Mouse (Mus musculus) lung, embryonic 14.5 days (tissue): ENCODE measurements around the gene Slit2. TPM values are rescaled to one million over a fixed set of nuclear protein-coding genes. Genes with fewer than 3 reads are reported as not detected.
A peak's percentile ranks its signal among the peaks of the same experiment; 100 is the strongest.
"Not testable (repeated sequence)": the region's sequence is repeated elsewhere in the genome, so short reads cannot be mapped to it uniquely, and the experiment has no call there.

Experiments
- ATAC-seq: fragments of 200-750 bp; cut with Nextera tagmentation; 2 replicates; pipeline ENCODE4 v1.8.0; 2017; ENCODE audit warnings: mild to moderate bottlenecking, moderate TSS enrichment, moderate library complexity; ENCODE audit not compliant: insufficient read depth
- DNase-seq: peaks from one replicate; pipeline ENCODE4 v3.0.0-alpha.2; 2015
- H3K27ac ChIP-seq: fragments of 300-500 bp; sonication (generic); 2 replicates; pipeline ENCODE4 v1.5.1; 2014; ENCODE audit warnings: low read depth, mild to moderate bottlenecking, moderate library complexity
- H3K27me3 ChIP-seq: fragments of 300-500 bp; sonication (generic); 2 replicates; pipeline ENCODE4 v1.6.1; 2014; ENCODE audit warnings: low read length, control low read depth; ENCODE audit not compliant: insufficient read depth
- H3K36me3 ChIP-seq: fragments of 300-500 bp; sonication (generic); 2 replicates; pipeline ENCODE4 v1.6.1; 2014; ENCODE audit warnings: control low read depth; ENCODE audit not compliant: insufficient read depth
- H3K4me1 ChIP-seq: fragments of 300-500 bp; sonication (generic); 2 replicates; pipeline ENCODE4 v1.6.1; 2014; ENCODE audit warnings: antibody characterized with exemption, control low read depth; ENCODE audit not compliant: insufficient read depth
- H3K4me2 ChIP-seq: fragments of 300-500 bp; sonication (generic); 2 replicates; pipeline ENCODE4 v1.6.1; 2014; ENCODE audit warnings: mild to moderate bottlenecking
- H3K4me3 ChIP-seq: fragments of 300-500 bp; sonication (generic); 2 replicates; pipeline ENCODE4 v1.5.1; 2014; ENCODE audit warnings: low read depth, low read length
- H3K9ac ChIP-seq: fragments of 300-500 bp; sonication (generic); 2 replicates; pipeline ENCODE4 v1.6.1; 2014
- H3K9me3 ChIP-seq: fragments of 300-500 bp; sonication (generic); 2 replicates; pipeline ENCODE4 v1.6.1; 2016; ENCODE audit warnings: low read depth, low read length, control low read depth
- CTCF ChIP-seq: IDR thresholded peaks from 2 replicates; pipeline ENCODE4 v1.5.1; 2016; ENCODE audit warnings: antibody characterized with exemption, low read depth
- WGBS: fragments of 180-500 bp; shearing (Covaris S2); extraction: QIAGEN DNeasy Blood & Tissue Kit; methylation state at CpG from one replicate; pipeline ENCODE4 v1.1.7; 2014; 5-methylcytosine and 5-hydroxymethylcytosine counted together
- polyA plus RNA-seq: library from polyadenylated mRNA; unstranded; fragments of >200 nt; fragmentation: Nextera tagmentation; extraction: Ambion mirVana; gene quantifications from 2 replicates; pipeline ENCODE4 v1.2.1, GENCODE M21; 2014

Gene Slit2
- polyA plus RNA-seq, 1 experiment from 2014 or later: 49.3 TPM

DNA sequence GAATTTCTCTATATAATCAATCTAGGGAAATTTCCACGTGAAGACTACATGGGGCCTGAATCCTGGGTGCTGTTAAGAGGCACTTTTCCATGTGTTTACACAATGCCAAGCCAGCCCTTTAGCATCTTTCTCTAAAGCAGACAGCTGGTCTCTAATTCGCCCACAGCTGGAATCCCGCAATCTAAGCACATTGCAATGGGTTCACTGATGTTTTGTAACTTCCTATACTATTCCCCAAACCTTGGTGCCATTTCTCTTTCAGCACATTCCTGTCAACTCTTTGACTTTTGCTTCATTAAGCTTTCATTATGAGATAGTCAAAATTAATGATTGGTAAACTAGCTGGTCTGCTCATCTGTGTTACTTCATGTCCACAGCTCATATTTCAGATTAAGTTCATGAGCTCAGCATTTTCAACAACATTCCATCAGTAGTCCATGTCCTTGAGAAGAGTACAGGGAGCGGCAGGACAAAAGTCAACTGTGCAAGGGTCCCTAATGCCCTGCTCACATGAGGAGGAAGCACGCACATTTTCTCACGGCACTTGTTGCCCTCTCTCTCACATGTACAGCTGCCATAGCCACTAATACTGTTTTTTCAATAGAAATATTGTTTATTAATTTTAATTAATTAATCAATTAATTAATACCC lies 247.6 kb downstream of the Slit2 start:
- DNase-seq: peak; percentile 64
- Histone ChIP-seq H3K27ac (no peak overlapping the region), H3K9me3 (no peaks in the 10 kb centered on the region), H3K36me3 (peaks cover 7% of the 10 kb centered on the region; the same call in 1 of the 2 replicates), H3K4me2 (no peak overlapping the region), H3K4me1 (peaks cover 9% of the 10 kb centered on the region; the same call in 1 of the 2 replicates), H3K27me3 (no peaks in the 10 kb centered on the region), H3K9ac (no peak overlapping the region), H3K4me3 (no peak overlapping the region)
- peak; percentile 88 for ATAC-seq
- 35% methylated on average over 6 of the region's 6 CpGs for WGBS
- TF ChIP-seq CTCF: no peak

DNA sequence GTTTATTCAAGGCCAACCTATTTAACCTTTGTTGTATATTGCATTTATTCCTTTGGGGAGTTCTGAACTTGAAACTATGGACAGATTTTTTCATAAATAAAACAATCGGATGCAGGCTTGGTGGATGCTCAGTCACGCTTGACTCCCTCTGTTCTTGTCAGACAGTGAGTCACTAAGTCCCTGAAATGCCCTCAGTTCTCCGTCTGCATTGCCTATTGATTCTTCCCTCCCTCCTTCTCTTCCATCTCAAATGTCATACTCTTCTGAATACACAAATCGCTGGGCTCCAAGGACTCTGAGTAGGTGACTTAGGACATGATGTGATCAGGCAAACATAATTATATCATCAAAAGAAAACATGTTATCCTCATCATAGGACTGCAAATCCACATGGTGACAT lies 251.8 kb downstream of the Slit2 start:
- H3K27me3 ChIP-seq: no peaks in the 10 kb centered on the region
- peaks cover 7% of the 10 kb centered on the region; the same call in 1 of the 2 replicates for H3K36me3 ChIP-seq
- H3K9ac ChIP-seq: no peak overlapping the region
- no peaks in the 10 kb centered on the region for H3K9me3 ChIP-seq
- no peak overlapping the region for H3K4me3 ChIP-seq
- ATAC-seq (no peak), DNase-seq (peak; percentile 19)
- 65% methylated on average over 4 of the region's 4 CpGs for WGBS
- H3K4me1 ChIP-seq: peaks cover 9% of the 10 kb centered on the region; the same call in 1 of the 2 replicates
- H3K4me2 ChIP-seq: no peak overlapping the region
- TF ChIP-seq CTCF: no peak
- no peak overlapping the region for H3K27ac ChIP-seq

DNA sequence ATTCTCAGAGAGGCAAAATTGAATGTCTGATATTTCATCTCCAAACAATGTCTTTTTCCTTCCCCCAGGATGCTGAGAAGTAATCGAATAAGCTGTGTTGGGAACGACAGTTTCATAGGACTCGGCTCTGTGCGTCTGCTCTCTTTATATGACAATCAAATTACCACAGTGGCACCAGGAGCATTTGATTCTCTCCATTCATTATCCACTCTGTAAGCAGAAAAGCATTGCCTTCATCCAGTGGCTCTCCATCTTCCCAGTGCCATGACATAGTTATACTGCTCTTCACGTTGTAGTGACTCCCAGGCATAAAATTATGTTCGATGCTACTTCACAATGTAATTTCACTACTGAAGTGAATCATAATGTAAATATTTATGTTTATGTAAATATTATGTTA lies 252.3 kb downstream of the Slit2 start:
- H3K27me3 ChIP-seq: no peaks in the 10 kb centered on the region
- no peak overlapping the region for H3K27ac ChIP-seq
- no peak for TF ChIP-seq CTCF
- H3K9ac ChIP-seq: no peak overlapping the region
- WGBS: 81% methylated on average over 6 of the region's 6 CpGs
- peaks cover 9% of the 10 kb centered on the region; the same call in 1 of the 2 replicates for H3K4me1 ChIP-seq
- peaks cover 7% of the 10 kb centered on the region; the same call in 1 of the 2 replicates for H3K36me3 ChIP-seq
- no peak overlapping the region for H3K4me3 ChIP-seq
- H3K4me2 ChIP-seq: no peak overlapping the region
- H3K9me3 ChIP-seq: no peaks in the 10 kb centered on the region
- DNase-seq: no peak
- no peak for ATAC-seq

DNA sequence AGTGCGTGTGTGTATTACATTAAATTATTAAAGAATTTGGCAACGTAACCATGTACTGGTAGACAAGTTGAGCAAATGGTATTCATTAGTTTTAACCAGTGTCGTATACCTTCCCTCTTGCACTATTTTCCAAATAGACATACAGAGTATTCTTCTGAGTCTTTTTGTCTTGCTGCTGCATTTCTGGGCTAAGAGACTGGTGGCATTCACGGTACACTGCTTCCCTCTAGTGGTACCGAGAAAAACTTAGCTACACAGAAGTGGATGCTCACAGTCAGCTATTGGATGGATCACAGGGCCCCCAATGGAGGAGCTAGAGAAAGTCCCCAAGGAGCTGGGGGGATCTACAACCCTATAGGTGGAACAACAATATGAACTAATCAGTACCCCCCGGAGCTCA lies 257.8 kb downstream of the Slit2 start:
- H3K4me1 ChIP-seq, H3K4me2 ChIP-seq, H3K9me3 ChIP-seq, H3K36me3 ChIP-seq, H3K27ac ChIP-seq, H3K9ac ChIP-seq, H3K27me3 ChIP-seq, H3K4me3 ChIP-seq: not testable (repeated sequence)
- TF ChIP-seq CTCF: peak; percentile 79
- DNase-seq (peak; percentile 85), ATAC-seq (peak; percentile 68; the same call in 1 of the 2 replicates)
- 37% methylated on average over 6 of the region's 6 CpGs for WGBS

DNA sequence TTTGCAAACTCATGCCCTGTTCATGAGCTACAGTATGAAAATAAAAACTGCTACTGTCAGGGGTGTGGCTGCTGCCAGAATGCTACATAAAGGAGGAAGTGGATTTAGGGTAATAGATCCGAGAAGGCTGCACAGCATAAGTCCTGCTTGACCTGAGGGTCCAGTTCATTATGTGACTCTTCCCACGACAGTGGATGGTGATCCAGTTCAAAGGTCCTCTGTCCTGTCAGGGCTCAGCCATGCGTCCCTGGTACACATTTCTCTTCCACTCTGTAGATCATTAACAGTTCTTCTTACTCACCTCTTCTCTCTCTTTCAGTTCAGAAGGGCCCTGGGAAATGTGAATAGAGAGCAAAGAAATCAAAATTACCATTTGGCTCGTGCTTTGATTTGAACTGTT lies 265.4 kb downstream of the Slit2 start:
- 44% methylated on average over 4 of the region's 4 CpGs for WGBS
- ATAC-seq (no peak), DNase-seq (no peak)
- H3K4me2 ChIP-seq: no peak overlapping the region
- no peaks in the 10 kb centered on the region for H3K9me3 ChIP-seq
- no peak for TF ChIP-seq CTCF
- no peaks in the 10 kb centered on the region for H3K27me3 ChIP-seq
- no peak overlapping the region for H3K9ac ChIP-seq
- no peak overlapping the region for H3K4me3 ChIP-seq
- H3K36me3 ChIP-seq: peaks cover 7% of the 10 kb centered on the region; the same call in 1 of the 2 replicates
- H3K4me1 ChIP-seq: no peaks in the 10 kb centered on the region
- no peak overlapping the region for H3K27ac ChIP-seq

DNA sequence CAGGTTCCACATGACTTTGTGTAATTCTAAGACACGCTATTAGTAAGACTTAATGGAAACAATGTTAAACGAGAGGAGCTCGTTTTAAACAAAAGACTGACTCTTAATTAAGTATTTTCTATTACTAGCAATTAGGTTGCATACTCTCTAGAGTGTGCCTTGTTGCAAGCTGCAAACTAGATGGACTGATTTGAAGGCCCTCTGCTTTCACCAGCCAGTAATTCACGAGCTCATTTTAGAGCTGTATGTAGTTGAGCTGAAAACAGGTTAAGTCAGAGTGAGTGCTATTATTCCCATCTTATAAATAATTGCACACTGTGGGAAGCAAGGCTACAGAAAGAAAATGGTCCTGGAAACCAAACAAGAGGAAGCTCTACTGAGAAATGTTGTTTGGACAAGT lies 294.6 kb downstream of the Slit2 start:
- peaks cover 3% of the 10 kb centered on the region; the same call in 1 of the 2 replicates for H3K36me3 ChIP-seq
- WGBS: 68% methylated on average over 4 of the region's 4 CpGs
- ATAC-seq (no peak), DNase-seq (no peak)
- H3K27ac ChIP-seq: no peak overlapping the region
- no peaks in the 10 kb centered on the region for H3K4me1 ChIP-seq
- no peak overlapping the region for H3K4me2 ChIP-seq
- H3K4me3 ChIP-seq: no peak overlapping the region
- no peaks in the 10 kb centered on the region for H3K9me3 ChIP-seq
- no peaks in the 10 kb centered on the region for H3K27me3 ChIP-seq
- TF ChIP-seq CTCF: no peak
- H3K9ac ChIP-seq: no peak overlapping the region

DNA sequence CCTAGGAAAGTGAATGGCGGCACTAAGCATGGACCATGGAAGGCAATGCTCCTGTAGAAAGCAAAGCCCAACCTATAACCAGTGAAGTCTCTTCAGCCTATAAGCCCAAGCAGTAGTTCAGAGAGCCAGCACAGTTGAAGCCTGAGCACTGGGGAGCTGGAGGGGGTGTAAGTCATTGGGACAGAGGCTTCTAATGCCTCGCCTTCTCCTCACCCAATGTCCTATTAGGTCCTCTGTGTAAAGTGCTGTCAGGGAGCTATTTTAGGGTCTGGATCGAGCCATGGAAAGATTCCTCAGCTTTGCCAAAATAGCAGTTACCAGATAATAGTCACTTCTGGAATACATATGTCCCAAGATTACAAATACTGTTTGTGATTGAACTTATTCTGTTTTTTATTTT lies 318.2 kb downstream of the Slit2 start:
- 79% methylated on average over 3 of the region's 3 CpGs for WGBS
- TF ChIP-seq CTCF: no peak

More for the DNA sequence above, 318.2 kb downstream of the Slit2 start:
- ATAC-seq: no peak
- no peak for DNase-seq
- no peak overlapping the region for H3K4me2 ChIP-seq
- no peaks in the 10 kb centered on the region for H3K27me3 ChIP-seq
- H3K9ac ChIP-seq: no peak overlapping the region
- no peak overlapping the region for H3K4me3 ChIP-seq
- no peaks in the 10 kb centered on the region for H3K9me3 ChIP-seq
- peaks cover 16% of the 10 kb centered on the region; the same call in 1 of the 2 replicates for H3K36me3 ChIP-seq
- no peak overlapping the region for H3K27ac ChIP-seq
- H3K4me1 ChIP-seq: no peaks in the 10 kb centered on the region
